Mouse (Mus musculus): ENCODE data around the gene Tnfsf15.

DNA sequence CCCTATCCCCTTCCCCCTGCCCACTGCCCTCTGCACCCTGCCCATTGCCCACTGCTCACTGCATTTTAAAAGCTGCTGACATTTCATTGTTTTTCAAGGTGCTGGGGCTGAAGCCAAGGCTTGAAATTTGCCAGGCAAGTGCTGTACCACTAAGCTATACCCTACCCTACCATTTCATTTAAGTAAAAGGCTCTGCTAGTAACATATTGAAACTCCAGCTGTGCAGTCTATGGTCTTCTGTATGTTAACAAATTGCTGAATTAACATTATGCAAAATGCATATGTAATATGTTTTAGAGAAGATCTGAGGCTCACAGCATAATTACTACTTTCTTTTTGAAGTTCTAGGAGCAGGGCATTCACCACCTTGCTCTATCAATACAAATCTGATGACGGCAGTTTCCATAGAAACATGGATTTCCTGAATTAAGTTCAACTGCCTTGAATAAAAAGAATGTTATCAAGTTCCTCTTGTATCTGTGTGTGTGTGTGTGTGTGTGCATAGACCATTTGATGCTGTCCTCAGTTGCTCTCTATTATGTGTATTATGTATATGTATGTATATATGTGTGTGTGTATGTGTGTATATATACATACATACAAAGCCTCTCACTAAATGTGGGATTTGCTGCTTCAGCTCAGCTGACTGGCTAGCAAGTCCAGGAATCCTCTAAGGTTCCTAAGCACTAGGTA is 38.5 kb downstream of the Tnfsf15 start:
- TF ChIP-seq MYOD1 (IDR thresholded peaks at IDR 0.05; ENCODE audit: control insufficient read depth, insufficient read length, low read depth) (no peak), CTCF (IDR thresholded peaks at IDR 0.05; ENCODE audit: control insufficient read depth, insufficient read depth, insufficient read length) (no peak), USF1 (IDR thresholded peaks at IDR 0.05; ENCODE audit: low read depth) (no peak)
